ENCODE assay signal across 8 mouse cellular contexts in the genomic region with DNA sequence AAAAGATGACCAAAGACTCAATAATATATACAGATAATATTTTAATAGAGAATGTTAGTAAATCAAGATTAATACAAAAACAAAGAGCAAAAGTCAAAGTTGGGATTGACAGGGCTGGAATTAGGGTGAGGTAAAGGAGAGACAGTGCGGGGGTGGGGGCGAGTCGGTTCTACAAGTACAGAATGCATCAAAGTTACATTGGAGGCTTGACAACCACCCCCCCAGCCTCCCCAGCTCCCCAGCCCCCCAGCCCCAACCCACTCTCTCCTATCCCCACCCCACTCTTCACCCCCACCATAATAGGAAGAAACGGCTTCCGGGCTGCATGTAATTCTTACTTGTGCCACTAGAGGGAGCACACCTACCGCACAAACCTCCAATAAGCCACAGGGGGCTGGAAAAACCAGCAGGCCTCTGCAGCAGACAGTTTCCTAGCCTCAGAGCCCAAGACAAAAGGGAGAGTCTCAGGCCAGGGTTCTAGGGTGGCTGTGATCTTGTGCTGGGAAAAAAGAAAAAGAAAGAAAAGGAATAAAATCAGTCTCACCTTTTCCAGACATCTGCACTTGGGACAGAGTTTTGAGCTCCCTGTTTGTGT. TPM values are rescaled to one million over a fixed set of nuclear protein-coding genes. Genes with fewer than 3 reads are reported as not detected.
DNase-seq lines count a peak whose midpoint lies in the region; ATAC-seq and TF ChIP-seq lines count a peak whose summit lies in the region.

No protein-coding gene starts in this region.

- no peak overlapping the region for H3K9ac ChIP-seq in intestine, postnatal 0 days (ENCODE audit: low read depth, low read length)
- no peak overlapping the region for H3K9ac ChIP-seq in limb, embryonic 11.5 days (ENCODE audit: low read length)
- no peak overlapping the region; the same call in 1 of the 2 replicates for H3K9ac ChIP-seq in midbrain, embryonic 14.5 days (replicated peaks; ENCODE audit: low read length)

- H3K9me3 ChIP-seq in intestine, postnatal 0 days (ENCODE audit: control insufficient read depth): no peaks in the 10 kb centered on the region
- H3K9me3 ChIP-seq in limb, embryonic 11.5 days (ENCODE audit: control insufficient read depth, low read length): no peaks in the 10 kb centered on the region; the same call in 1 of the 2 replicates
- H3K9me3 ChIP-seq in midbrain, embryonic 14.5 days (ENCODE audit: control insufficient read depth, low read length): no peaks in the 10 kb centered on the region; the same call in 1 of the 2 replicates

- 0 out of 2 replicates have a peak, but pooled peaks have one; percentile 39 for ATAC-seq in intestine, postnatal 0 days
- ATAC-seq in limb, embryonic 11.5 days (ENCODE audit: insufficient number of reproducible peaks, low FRiP score, low TSS enrichment, low read depth): peak; percentile 53
- peak; percentile 75 for ATAC-seq in midbrain, embryonic 14.5 days (ENCODE audit: low FRiP score, low TSS enrichment)

- peak; percentile 64 for DNase-seq in urinary bladder, postnatal 14 days (ENCODE audit: low spot score)
- DNase-seq in urinary bladder, postnatal 10 days (ENCODE audit: low spot score): no peak
- DNase-seq in embryo, embryonic 11 days: peak; percentile 86
- peak; percentile 95 for DNase-seq in heart, adult 11 months
- DNase-seq in limb, embryonic 11.5 days (ENCODE audit: low spot score): peak; percentile 89
- peak; percentile 91 for DNase-seq in midbrain, embryonic 14.5 days
- DNase-seq in spleen, postnatal 10 days (ENCODE audit: low spot score in 2 of 2): peak; percentile 49 to 72

- H3K4me2 ChIP-seq in intestine, postnatal 0 days (replicated peaks; ENCODE audit: low read depth): no peak overlapping the region
- no peak overlapping the region for H3K4me2 ChIP-seq in limb, embryonic 11.5 days (ENCODE audit: low read depth, severe bottlenecking)
- H3K4me2 ChIP-seq in midbrain, embryonic 14.5 days (ENCODE audit: low read length): no peak overlapping the region

- no peaks in the 10 kb centered on the region for H3K4me1 ChIP-seq in intestine, postnatal 0 days (replicated peaks; ENCODE audit: control insufficient read depth, insufficient read depth, low read length)
- H3K4me1 ChIP-seq in limb, embryonic 11.5 days (ENCODE audit: control insufficient read depth, insufficient read depth, low read length): no peaks in the 10 kb centered on the region
- no peaks in the 10 kb centered on the region for H3K4me1 ChIP-seq in midbrain, embryonic 14.5 days (ENCODE audit: control insufficient read depth, insufficient read depth, low read length)

- TF ChIP-seq CTCF in intestine, postnatal 0 days (IDR thresholded peaks at IDR 0.05; ENCODE audit: low read depth): peak; percentile 88

- no peaks in the 10 kb centered on the region for H3K27me3 ChIP-seq in intestine, postnatal 0 days (replicated peaks; ENCODE audit: control insufficient read depth, insufficient read depth, low read length)
- no peaks in the 10 kb centered on the region for H3K27me3 ChIP-seq in limb, embryonic 11.5 days (ENCODE audit: control insufficient read depth, insufficient read depth, low read length)
- H3K27me3 ChIP-seq in midbrain, embryonic 14.5 days (ENCODE audit: control insufficient read depth, insufficient read depth, low read length): no peaks in the 10 kb centered on the region

- no peaks in the 10 kb centered on the region for H3K36me3 ChIP-seq in intestine, postnatal 0 days (ENCODE audit: control insufficient read depth, insufficient read depth)
- no peaks in the 10 kb centered on the region for H3K36me3 ChIP-seq in limb, embryonic 11.5 days (ENCODE audit: control insufficient read depth, insufficient read depth, low read length)
- no peaks in the 10 kb centered on the region for H3K36me3 ChIP-seq in midbrain, embryonic 14.5 days (ENCODE audit: control insufficient read depth, insufficient read depth, low read length)

- no peak overlapping the region for H3K27ac ChIP-seq in intestine, postnatal 0 days (ENCODE audit: low read depth, low read length)
- H3K27ac ChIP-seq in limb, embryonic 11.5 days (replicated peaks; ENCODE audit: low read depth, low read length): no peak overlapping the region
- H3K27ac ChIP-seq in midbrain, embryonic 14.5 days (replicated peaks; ENCODE audit: low read depth, low read length): no peak overlapping the region

- H3K4me3 ChIP-seq in intestine, postnatal 0 days (ENCODE audit: low read depth, low read length): no peak overlapping the region
- H3K4me3 ChIP-seq in limb, embryonic 11.5 days (ENCODE audit: low read depth, low read length): no peak overlapping the region
- H3K4me3 ChIP-seq in midbrain, embryonic 14.5 days (replicated peaks; ENCODE audit: low read depth, low read length): no peak overlapping the region

- 25% methylated on average over 6 of the region's 6 CpGs for WGBS in intestine, postnatal 0 days
- WGBS in limb, embryonic 11.5 days: 20% methylated on average over 6 of the region's 6 CpGs
- 19% methylated on average over 6 of the region's 6 CpGs for WGBS in midbrain, embryonic 14.5 days

RNA-seq across cellular contexts. Expression of a gene that starts 19.8 kb away (rescaled TPM):
- 9.4 and 11.9 TPM in 2 replicates for polyA plus RNA-seq in intestine, postnatal 0 days (2015; fragmentation: Nextera tagmentation; extraction: Ambion mirVana)
- polyA plus RNA-seq in limb, embryonic 11.5 days (2014; fragmentation: Nextera tagmentation; extraction: Ambion mirVana): 0.38 and 0.93 TPM in 2 replicates
- 4.8 and 7.9 TPM in 2 replicates for polyA plus RNA-seq in midbrain, embryonic 14.5 days (2014; fragmentation: Nextera tagmentation; extraction: Ambion mirVana)

RNA-seq across cellular contexts. Expression of a gene that starts 34.7 kb away (rescaled TPM):
- 15.8 and 19.1 TPM in 2 replicates for polyA plus RNA-seq in intestine, postnatal 0 days (2015; fragmentation: Nextera tagmentation; extraction: Ambion mirVana)
- polyA plus RNA-seq in limb, embryonic 11.5 days (2014; fragmentation: Nextera tagmentation; extraction: Ambion mirVana): 33.8 and 34.2 TPM in 2 replicates
- 11.7 and 16.2 TPM in 2 replicates for polyA plus RNA-seq in midbrain, embryonic 14.5 days (2014; fragmentation: Nextera tagmentation; extraction: Ambion mirVana)
